Mouse (Mus musculus) heart, adult 2 months (tissue): ENCODE measurements around the gene Btbd2.

ENCODE experiments used
- CTCF ChIP-seq: fragments of 200-600 bp; IDR thresholded peaks from 2 replicates; pipeline ENCODE4 v1.8.1; 2022; ENCODE audit warnings: antibody characterized with exemption, mild to moderate bottlenecking, moderate library complexity
- EP300 ChIP-seq: fragments of 200-500 bp; IDR thresholded peaks from 2 replicates; pipeline ENCODE4 v1.6.1; 2011; ENCODE audit warnings: low read depth, low read length, control low read depth; ENCODE audit not compliant: insufficient read depth
- POLR2A ChIP-seq: fragments of 200-500 bp; IDR thresholded peaks from 2 replicates; pipeline ENCODE4 v1.6.1; 2011; ENCODE audit warnings: mild to moderate bottlenecking, low read depth, low read length, control low read depth; ENCODE audit not compliant: insufficient read depth

DNA sequence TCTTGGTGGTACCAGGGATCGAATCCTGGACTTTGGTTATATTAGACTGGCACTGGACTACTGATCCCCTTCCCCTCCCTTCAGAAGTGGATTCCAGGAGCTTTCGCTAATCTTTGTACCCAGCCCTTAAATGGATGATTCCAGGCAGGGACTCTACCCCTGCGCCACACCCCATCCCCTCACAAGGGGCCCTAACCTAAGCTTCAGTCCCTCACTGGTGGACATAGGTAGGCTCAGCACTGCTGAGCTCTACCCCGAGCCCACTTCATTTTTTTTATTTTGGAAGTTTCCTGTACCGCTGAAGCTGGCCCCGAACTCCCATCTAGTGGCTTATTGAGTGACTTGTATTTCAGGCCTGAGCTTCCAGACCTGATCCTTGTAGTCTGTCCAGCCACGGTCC lies 53.5 kb downstream of the Btbd2 start:
- TF ChIP-seq CTCF (no peak), POLR2A (no peak), EP300 (no peak)
